In genomic region chr6:145864171-145864570, GRCm38 (mm10) we compare ENCODE assay signal across 8 mouse cellular contexts. TPM values are rescaled to one million over a fixed set of nuclear protein-coding genes. Genes with fewer than 3 reads are reported as not detected.
A peak's percentile ranks its signal among the peaks of the same experiment; 100 is the strongest.
DNase-seq lines count a peak whose midpoint lies in the region; ATAC-seq and TF ChIP-seq lines count a peak whose summit lies in the region.

No protein-coding gene starts in this region.

- peak overlapping the region; percentile 76; the same call in 1 of the 2 replicates for H3K9ac ChIP-seq in embryonic facial prominence, embryonic 13.5 days
- H3K9ac ChIP-seq in neural tube, embryonic 13.5 days: peak overlapping the region; percentile 76; the same call in 1 of the 2 replicates

- no peak for TF ChIP-seq POLR2A in lung, adult 2 months (IDR thresholded peaks at IDR 0.05; ENCODE audit: borderline replicate concordance, extremely low read depth, low read depth, low read length)

- H3K27ac ChIP-seq in embryonic facial prominence, embryonic 13.5 days: no peak overlapping the region
- H3K27ac ChIP-seq in neural tube, embryonic 13.5 days (replicated peaks): 0 out of 2 replicates have a peak overlapping the region, but pooled peaks have one; percentile 33

- H3K4me3 ChIP-seq in lung, adult 2 months (replicated peaks; ENCODE audit: extremely low read depth, low read depth, low read length): peak overlapping the region; percentile 79
- H3K4me3 ChIP-seq in embryonic facial prominence, embryonic 13.5 days: peak overlapping the region; percentile 66
- H3K4me3 ChIP-seq in neural tube, embryonic 13.5 days: peak overlapping the region; percentile 61

- no peaks in the 10 kb centered on the region for H3K4me1 ChIP-seq in lung, adult 2 months (ENCODE audit: control insufficient read depth, insufficient read depth, low read length)
- H3K4me1 ChIP-seq in embryonic facial prominence, embryonic 13.5 days: peaks cover 34% of the 10 kb centered on the region
- peaks cover 40% of the 10 kb centered on the region for H3K4me1 ChIP-seq in neural tube, embryonic 13.5 days (replicated peaks)

- no peak for DNase-seq in lung, adult 2 months
- DNase-seq in lung, postnatal 25 days (ENCODE audit: low spot score): no peak
- DNase-seq in induced T-regulatory cell, adult 2 months (ENCODE audit: low read depth): peak; percentile 42
- DNase-seq in frontal cortex, adult 2 months (ENCODE audit: extremely low spot score in 1 of 2, low spot score in 1 of 2): no peak
- no peak for DNase-seq in spleen, postnatal 14 days (ENCODE audit: low spot score in 2 of 2)
- no peak for DNase-seq in cerebellum, adult 9-11 months

- no peaks in the 10 kb centered on the region for H3K9me3 ChIP-seq in embryonic facial prominence, embryonic 13.5 days
- no peaks in the 10 kb centered on the region for H3K9me3 ChIP-seq in neural tube, embryonic 13.5 days

- 7% methylated on average over 8 of the region's 8 CpGs for whole genome bisulfite sequencing in lung, adult 2 months
- WGBS in embryonic facial prominence, embryonic 13.5 days: 3% methylated on average over 8 of the region's 8 CpGs
- 2% methylated on average over 8 of the region's 8 CpGs for WGBS in neural tube, embryonic 13.5 days

- no peaks in the 10 kb centered on the region for H3K36me3 ChIP-seq in embryonic facial prominence, embryonic 13.5 days
- H3K36me3 ChIP-seq in neural tube, embryonic 13.5 days: no peaks in the 10 kb centered on the region

- ATAC-seq in embryonic facial prominence, embryonic 13.5 days (ENCODE audit: insufficient number of reproducible peaks, insufficient read depth, low FRiP score, low TSS enrichment, low read depth): no peak
- no peak for ATAC-seq in neural tube, embryonic 13.5 days (ENCODE audit: low read depth)

- TF ChIP-seq CTCF in lung, adult 2 months (IDR thresholded peaks at IDR 0.05; ENCODE audit: insufficient read depth, low read length): no peak

- H3K27me3 ChIP-seq in embryonic facial prominence, embryonic 13.5 days: peaks cover 79% of the 10 kb centered on the region
- H3K27me3 ChIP-seq in neural tube, embryonic 13.5 days: peaks cover 85% of the 10 kb centered on the region

- H3K4me2 ChIP-seq in embryonic facial prominence, embryonic 13.5 days: peak overlapping the region; percentile 100
- H3K4me2 ChIP-seq in neural tube, embryonic 13.5 days: peak overlapping the region; percentile 100

RNA-seq across cellular contexts. Expression of gene Bhlhe41, which starts 1.2 kb away (rescaled TPM):
- polyA plus RNA-seq in lung, adult 2 months (2012; rRNA removed): 5.2 and 10.1 TPM in 2 replicates
- 2.0 and 3.1 TPM in 2 replicates for polyA plus RNA-seq in embryonic facial prominence, embryonic 13.5 days (2015; fragmentation: Nextera tagmentation; extraction: Ambion mirVana)
- polyA plus RNA-seq in neural tube, embryonic 13.5 days (2015; fragmentation: Nextera tagmentation; extraction: Ambion mirVana): 3.2 and 3.3 TPM in 2 replicates
- polyA plus RNA-seq in frontal cortex, adult 2 months (2012; rRNA removed): 20.6 and 25.2 TPM in 2 replicates
